Mouse (Mus musculus) E14TG2a.4 (cell line): ENCODE results near the gene Taldo1.

Experiments
- H3K27me3 ChIP-seq: 2 replicates; pipeline ENCODE4 v1.6.1; 2014; ENCODE audit warnings: low read length, control low read depth; ENCODE audit not compliant: insufficient read depth
- H3K36me3 ChIP-seq: 2 replicates; pipeline ENCODE4 v1.6.1; 2014; ENCODE audit warnings: low read length, control low read depth; ENCODE audit not compliant: insufficient read depth
- H3K4me1 ChIP-seq: replicated peaks from 2 replicates; pipeline ENCODE4 v1.6.1; 2014; ENCODE audit warnings: low read depth, low read length, control low read depth
- H3K4me3 ChIP-seq: replicated peaks from 2 replicates; pipeline ENCODE4 v1.5.1; 2014; ENCODE audit warnings: mild to moderate bottlenecking, low read length
- H3K9me3 ChIP-seq: 2 replicates; pipeline ENCODE4 v1.6.1; 2014; ENCODE audit warnings: low read length, control low read depth
- CTCF ChIP-seq: conservative IDR thresholded peaks from 2 replicates; pipeline ENCODE4 v1.5.1; 2014; ENCODE audit warnings: low read length
- NANOG ChIP-seq: IDR thresholded peaks from 2 replicates; pipeline ENCODE4 v1.6.1; 2014; ENCODE audit warnings: borderline replicate concordance, low read length, mixed read lengths
- POU5F1 ChIP-seq: IDR thresholded peaks from 2 replicates; pipeline ENCODE4 v1.6.1; 2014; ENCODE audit warnings: low read length, borderline replicate concordance

Taldo1 gene

DNA sequence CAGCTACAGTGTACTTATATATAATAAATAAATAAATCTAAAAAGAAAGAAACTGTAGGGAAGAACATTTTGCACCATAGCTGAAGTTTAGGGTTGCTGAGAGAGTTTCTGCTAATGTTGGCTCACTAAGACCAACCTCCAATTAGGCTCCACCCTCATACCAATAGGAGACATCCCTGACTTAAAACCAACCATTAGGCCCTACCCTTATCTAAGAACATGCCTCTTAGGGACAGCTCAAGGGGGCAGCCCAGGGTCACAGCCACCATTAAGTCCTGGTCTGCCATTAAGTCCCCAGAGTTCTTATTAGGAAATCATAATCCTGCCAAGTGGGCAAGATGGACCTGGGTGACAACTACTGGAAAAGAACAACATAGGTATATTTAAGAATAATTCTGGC is 17.6 kb upstream of the Taldo1 start:
- H3K9me3 ChIP-seq, result no peaks in the 10 kb centered on the region
- peaks cover 65% of the 10 kb centered on the region for H3K4me1 ChIP-seq
- no peaks in the 10 kb centered on the region for H3K27me3 ChIP-seq
- H3K36me3 ChIP-seq, result no peaks in the 10 kb centered on the region
- H3K4me3 ChIP-seq, result no peak overlapping the region
- TF ChIP-seq POU5F1 (no peak), NANOG (no peak), CTCF (no peak)

DNA sequence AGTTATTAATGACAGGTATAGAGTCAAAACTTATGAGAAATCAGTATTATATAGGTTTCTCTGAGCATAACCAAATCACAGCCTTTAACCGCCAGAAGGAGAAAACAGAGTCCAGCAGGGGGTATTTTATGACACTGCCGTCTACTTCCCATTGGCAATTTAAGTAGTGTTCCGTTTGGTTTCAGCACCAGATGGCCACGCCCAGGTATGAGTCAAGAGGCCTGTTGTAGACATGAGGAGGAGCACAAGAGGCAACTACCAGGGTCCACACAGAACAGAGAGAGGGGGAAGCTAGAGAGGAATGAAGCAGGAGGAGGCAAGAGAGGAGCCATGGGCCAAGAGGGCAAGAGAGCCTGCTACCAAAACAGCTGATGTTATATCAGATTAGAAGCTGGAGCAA is 12.4 kb upstream of the Taldo1 start:
- 0 out of 2 replicates have a peak, but pooled peaks cover 3% of the 10 kb centered on the region for H3K27me3 ChIP-seq
- H3K36me3 ChIP-seq, result no peaks in the 10 kb centered on the region
- H3K4me3 ChIP-seq, result no peak overlapping the region
- no peaks in the 10 kb centered on the region for H3K9me3 ChIP-seq
- H3K4me1 ChIP-seq, result peaks cover 55% of the 10 kb centered on the region
- TF ChIP-seq POU5F1, result no peak
- TF ChIP-seq NANOG, result no peak
- TF ChIP-seq CTCF, result no peak

DNA sequence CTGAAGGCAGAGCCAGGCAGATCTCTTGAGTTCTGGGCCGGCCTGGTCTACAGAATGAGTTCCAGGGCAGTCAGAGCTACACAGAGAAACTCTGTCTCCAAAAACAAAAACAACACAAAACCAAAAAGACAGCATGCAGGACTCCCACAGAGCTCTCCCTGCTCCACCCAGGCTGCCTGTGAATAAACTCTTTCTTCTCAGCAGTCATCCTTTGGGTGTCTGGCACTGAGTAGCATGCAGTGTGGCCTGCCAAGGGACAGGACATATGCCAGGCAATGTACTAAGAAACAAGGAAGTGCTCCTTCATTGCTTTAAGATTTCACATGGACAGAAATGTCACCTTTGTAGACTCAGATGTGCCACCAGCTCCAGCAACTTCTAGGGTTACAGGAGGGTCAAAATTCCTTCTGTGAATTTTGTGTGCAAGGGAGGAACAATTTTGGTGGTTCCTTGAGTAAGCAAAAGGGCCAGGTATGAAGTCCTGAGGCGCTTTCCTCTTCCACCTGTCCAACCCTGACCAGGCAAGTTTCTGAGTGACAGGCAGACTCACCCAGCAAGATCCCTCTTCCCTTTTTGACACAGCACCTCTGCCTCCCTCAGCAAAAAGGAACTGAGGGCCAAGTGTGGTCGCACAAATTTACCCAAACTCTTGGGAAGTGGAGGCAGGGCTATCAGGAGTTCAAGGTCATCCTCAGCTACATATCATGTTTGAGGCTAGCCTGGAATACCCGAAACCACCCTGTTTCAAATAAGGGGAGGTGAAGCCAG is 10.7 kb upstream of the Taldo1 start:
- no peak for TF ChIP-seq CTCF
- no peak for TF ChIP-seq NANOG
- TF ChIP-seq POU5F1, result no peak
- H3K4me3 ChIP-seq, result no peak overlapping the region

DNA sequence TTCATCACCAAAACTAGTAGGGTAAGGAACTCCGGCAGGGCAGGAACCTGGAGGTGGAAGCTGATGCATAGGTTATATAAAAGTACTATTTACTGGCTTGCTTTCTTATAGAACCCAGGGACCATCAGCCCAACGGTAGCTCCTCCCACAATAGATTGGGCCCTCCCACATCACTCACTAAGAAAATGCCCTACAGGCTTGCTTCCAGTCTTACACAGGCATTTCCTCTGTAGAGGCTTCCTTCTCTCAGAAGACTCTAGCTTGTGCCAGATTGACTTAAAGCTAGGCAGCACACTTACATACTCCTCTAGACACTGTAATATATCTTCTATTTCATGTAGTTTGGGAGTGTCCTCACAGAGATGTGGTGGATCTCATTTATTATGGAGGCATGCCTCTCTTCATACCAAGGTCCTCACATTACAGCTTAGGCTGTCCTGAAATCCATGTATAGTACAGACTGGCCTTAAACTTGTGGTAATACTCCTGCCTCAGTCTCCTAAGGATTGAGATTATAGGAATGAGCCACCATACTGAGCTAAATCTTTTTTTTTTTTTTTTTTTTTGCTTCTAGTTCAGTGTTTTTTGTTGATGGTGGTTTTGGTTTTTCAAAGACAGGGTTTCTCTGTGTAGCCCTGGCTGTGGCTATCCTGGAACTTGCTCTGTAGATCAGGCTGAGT is 4.1 kb upstream of the Taldo1 start:
- peaks cover 12% of the 10 kb centered on the region; the same call in 1 of the 2 replicates for H3K27me3 ChIP-seq
- no peak overlapping the region for H3K4me3 ChIP-seq
- H3K9me3 ChIP-seq, result no peaks in the 10 kb centered on the region
- H3K36me3 ChIP-seq, result no peaks in the 10 kb centered on the region
- TF ChIP-seq NANOG (no peak), CTCF (no peak), POU5F1 (no peak)
- H3K4me1 ChIP-seq, result peaks cover 44% of the 10 kb centered on the region

More for the DNA sequence above, 10.7 kb upstream of the Taldo1 start:
- H3K4me1 ChIP-seq, result peaks cover 50% of the 10 kb centered on the region
- no peaks in the 10 kb centered on the region for H3K9me3 ChIP-seq
- H3K27me3 ChIP-seq, result peaks cover 12% of the 10 kb centered on the region; the same call in 1 of the 2 replicates
- no peaks in the 10 kb centered on the region for H3K36me3 ChIP-seq

DNA sequence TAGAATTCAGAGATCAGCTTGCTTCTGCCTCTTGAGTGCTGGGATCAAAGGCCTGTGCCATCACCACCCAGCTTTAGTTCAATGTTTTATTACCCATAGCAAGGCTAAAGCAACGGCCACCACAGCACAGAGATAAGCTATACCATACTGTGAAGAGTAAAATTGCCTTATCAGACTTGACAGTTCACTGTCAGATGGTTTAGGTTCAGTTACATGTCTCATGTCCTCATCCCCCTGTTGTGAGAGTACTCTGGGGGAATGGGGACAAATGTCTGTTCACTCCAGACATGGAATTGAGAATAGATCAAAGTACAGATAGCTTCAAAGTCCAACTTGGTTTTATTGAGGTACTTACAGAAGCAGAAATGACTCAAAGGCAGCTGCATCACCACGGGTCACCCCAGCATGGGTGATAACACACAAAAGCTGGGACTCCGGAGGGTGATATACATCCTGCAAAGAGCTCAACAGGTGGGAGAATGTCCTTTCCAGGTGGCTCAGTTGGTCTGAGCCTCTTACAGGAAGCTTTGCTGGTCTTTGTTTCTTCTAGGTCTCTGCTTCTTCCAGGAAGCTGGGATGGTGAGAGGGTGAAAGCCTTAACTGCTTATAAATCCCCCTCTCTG is 3.4 kb upstream of the Taldo1 start:
- Histone ChIP-seq H3K4me3 (no peak overlapping the region), H3K9me3 (no peaks in the 10 kb centered on the region), H3K27me3 (peaks cover 12% of the 10 kb centered on the region; the same call in 1 of the 2 replicates), H3K36me3 (no peaks in the 10 kb centered on the region), H3K4me1 (peaks cover 49% of the 10 kb centered on the region)
- TF ChIP-seq POU5F1 (no peak), NANOG (no peak), CTCF (no peak)

DNA sequence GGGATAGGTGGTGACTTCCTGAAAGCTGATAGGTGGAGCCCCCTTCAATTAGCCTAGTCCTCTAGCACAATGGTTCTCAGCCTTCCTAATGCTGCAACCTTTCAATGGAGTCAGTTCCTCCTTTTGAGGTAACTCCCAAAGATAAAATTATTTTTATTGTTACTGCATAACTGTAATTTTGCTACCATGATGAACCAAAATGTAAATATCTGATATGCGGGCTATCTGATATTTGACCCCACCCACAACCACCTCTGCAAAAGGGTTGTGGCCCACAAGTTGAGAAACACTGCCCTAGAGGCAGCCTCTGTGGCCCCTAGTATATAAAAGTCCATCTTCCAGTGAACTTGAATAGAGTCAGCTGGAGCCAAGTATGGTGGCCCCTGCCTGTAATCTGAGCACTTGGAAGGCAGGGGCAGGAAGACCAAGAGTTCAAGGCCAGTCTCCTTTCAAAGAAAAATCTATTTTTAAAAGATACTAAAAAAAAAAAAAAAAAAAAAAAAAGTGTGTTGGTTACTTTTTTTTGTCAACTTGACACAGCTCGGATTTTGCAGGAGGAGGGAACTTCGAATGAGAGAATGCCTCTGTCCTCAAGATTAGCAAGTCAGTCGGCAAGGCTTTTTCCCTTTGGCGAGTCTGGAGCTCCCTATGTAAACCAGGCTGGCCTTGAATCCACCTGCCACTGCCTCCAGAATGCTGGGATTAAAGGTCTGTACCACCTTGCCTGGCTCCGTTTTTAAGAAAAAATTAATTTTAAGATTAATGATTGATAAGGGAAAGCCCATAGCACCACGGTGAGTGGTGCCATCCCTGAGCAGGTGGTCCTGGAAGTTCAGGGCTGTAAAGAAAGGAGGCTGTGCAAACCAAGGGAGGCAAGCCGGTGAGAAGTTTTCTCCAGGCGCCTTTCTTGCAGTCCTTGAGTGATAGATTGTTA is 1.4 kb upstream of the Taldo1 start:
- Histone ChIP-seq H3K27me3 (0 out of 2 replicates have a peak, but pooled peaks cover 4% of the 10 kb centered on the region), H3K4me1 (peaks cover 53% of the 10 kb centered on the region), H3K4me3 (peak overlapping the region; percentile 92; the same call in 1 of the 2 replicates), H3K36me3 (peaks cover 7% of the 10 kb centered on the region), H3K9me3 (no peaks in the 10 kb centered on the region)
- TF ChIP-seq NANOG (no peak), POU5F1 (no peak), CTCF (no peak)

DNA sequence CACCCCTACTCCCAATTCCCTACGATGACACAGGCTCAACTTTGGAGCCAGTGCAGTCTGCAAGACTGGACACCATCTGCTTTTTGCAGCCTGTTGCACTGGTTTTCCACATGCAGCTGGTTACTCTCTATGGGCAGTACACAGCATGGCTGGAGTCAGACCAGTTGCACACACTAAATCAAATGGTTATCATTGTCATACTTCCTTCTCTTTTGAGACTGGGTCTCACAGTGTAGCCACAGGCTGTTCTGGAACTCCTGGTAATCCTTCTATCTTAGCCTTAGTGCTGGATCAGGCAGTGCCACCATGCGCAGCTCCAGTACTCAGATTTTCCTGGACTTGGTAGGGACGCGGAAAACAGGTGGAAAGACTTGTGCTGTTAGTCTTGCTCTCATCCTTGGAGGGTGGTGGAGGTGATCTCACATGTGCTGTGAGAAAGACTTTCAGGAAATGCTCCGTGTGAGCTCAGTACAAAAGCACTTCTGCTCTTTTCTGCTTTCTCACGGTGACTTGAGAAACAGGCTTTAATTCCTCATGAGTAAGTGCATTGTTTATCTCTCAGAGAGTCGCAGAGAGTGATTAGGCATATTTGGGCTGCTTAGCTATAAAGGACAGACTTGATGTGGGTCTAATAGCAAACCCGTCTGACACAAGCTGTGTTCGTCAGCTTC is 688 bp downstream of the Taldo1 start:
- H3K4me1 ChIP-seq, result peaks cover 54% of the 10 kb centered on the region
- H3K36me3 ChIP-seq, result peaks cover 27% of the 10 kb centered on the region
- TF ChIP-seq NANOG, result no peak
- no peak for TF ChIP-seq CTCF
- TF ChIP-seq POU5F1, result no peak
- H3K27me3 ChIP-seq, result no peaks in the 10 kb centered on the region
- peak overlapping the region; percentile 92 for H3K4me3 ChIP-seq
- no peaks in the 10 kb centered on the region for H3K9me3 ChIP-seq
